Mouse (Mus musculus): ENCODE measurements around the gene Inip. TPM values are rescaled to one million over a fixed set of nuclear protein-coding genes. Genes with fewer than 3 reads are reported as not detected.

The Inip gene
- total and polyA plus RNA-seq, 2 experiments from 2014 or later, result 17.3 to 25.2 TPM

DNA sequence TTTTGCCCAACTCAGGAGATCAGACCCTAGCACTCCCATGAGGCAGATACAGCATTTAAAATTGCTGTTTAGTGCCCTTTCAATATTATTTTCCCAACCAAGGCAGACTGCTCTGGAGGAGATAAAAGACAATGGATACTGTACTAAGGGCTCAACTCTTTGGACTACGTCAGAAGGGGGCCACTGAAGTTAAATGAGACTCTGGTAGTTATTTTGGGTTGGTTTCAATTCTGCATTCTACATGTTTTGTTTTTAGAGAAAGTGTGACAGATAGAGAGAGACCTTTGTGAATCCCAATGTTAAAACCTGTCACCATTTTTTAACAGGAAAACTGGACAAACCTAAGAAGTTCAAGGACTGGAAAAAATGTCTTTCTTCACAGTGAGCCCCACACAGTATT, 3.4 kb upstream of the Inip start:
- peak overlapping the region; percentile 79 for H3K4me3 ChIP-seq (ENCODE audit: low read depth, low read length)

GRCm38 (mm10) chr4:59803358-59803757, 2.0 kb upstream of the Inip start:
- no peak overlapping the region for H3K4me3 ChIP-seq (ENCODE audit: low read depth, low read length)
- H3K9ac ChIP-seq (replicated peaks; ENCODE audit: low read depth, low read length), result no peak overlapping the region
- no peak for TF ChIP-seq CTCF (IDR thresholded peaks at IDR 0.05; ENCODE audit: low read depth)
- TF ChIP-seq EP300 (IDR thresholded peaks at IDR 0.05; ENCODE audit: low read depth), result no peak
- no peak for DNase-seq (ENCODE audit: low spot score)
- ATAC-seq (ENCODE audit: insufficient read depth, low read depth), result no peak
- H3K4me2 ChIP-seq (ENCODE audit: low read depth, low read length), result no peak overlapping the region
- no peaks in the 10 kb centered on the region for H3K9me3 ChIP-seq (replicated peaks; ENCODE audit: control insufficient read depth, low read length)
- H3K36me3 ChIP-seq (replicated peaks; ENCODE audit: control insufficient read depth, insufficient read depth, low read length), result no peaks in the 10 kb centered on the region
- peaks cover 12% of the 10 kb centered on the region for H3K4me1 ChIP-seq (ENCODE audit: control insufficient read depth, insufficient read depth)
- 72% methylated on average over 5 of the region's 5 CpGs for WGBS
- H3K27ac ChIP-seq (ENCODE audit: low read depth), result no peak overlapping the region
- H3K27me3 ChIP-seq (ENCODE audit: control insufficient read depth, insufficient read depth, low read length), result no peaks in the 10 kb centered on the region

More for the DNA sequence above, 3.4 kb upstream of the Inip start:
- Histone ChIP-seq H3K27ac (ENCODE audit: low read depth) (peak overlapping the region; percentile 46), H3K27me3 (ENCODE audit: control insufficient read depth, insufficient read depth, low read length) (no peaks in the 10 kb centered on the region), H3K4me1 (ENCODE audit: control insufficient read depth, insufficient read depth) (peaks cover 12% of the 10 kb centered on the region), H3K9ac (replicated peaks; ENCODE audit: low read depth, low read length) (0 out of 2 replicates have a peak overlapping the region, but pooled peaks have one; percentile 0), H3K4me2 (ENCODE audit: low read depth, low read length) (peak overlapping the region; percentile 83), H3K36me3 (replicated peaks; ENCODE audit: control insufficient read depth, insufficient read depth, low read length) (no peaks in the 10 kb centered on the region), H3K9me3 (replicated peaks; ENCODE audit: control insufficient read depth, low read length) (no peaks in the 10 kb centered on the region)
- DNase-seq (ENCODE audit: low spot score), result no peak
- no peak for TF ChIP-seq EP300 (IDR thresholded peaks at IDR 0.05; ENCODE audit: low read depth)
- TF ChIP-seq CTCF (IDR thresholded peaks at IDR 0.05; ENCODE audit: low read depth), result no peak
- WGBS, result 69% methylated on average over 1 of the region's 1 CpGs
- ATAC-seq (ENCODE audit: insufficient read depth, low read depth), result no peak

- no peaks in the 10 kb centered on the region for H3K9me3 ChIP-seq (replicated peaks; ENCODE audit: control insufficient read depth, low read length)
- 35% methylated on average over 4 of the region's 4 CpGs for WGBS
- no peak for DNase-seq (ENCODE audit: low spot score)
- H3K4me3 ChIP-seq (ENCODE audit: low read depth, low read length), result no peak overlapping the region
- no peak overlapping the region for H3K4me2 ChIP-seq (ENCODE audit: low read depth, low read length)
- ATAC-seq (ENCODE audit: insufficient read depth, low read depth), result no peak
- H3K27ac ChIP-seq (ENCODE audit: low read depth), result no peak overlapping the region
- H3K27me3 ChIP-seq (ENCODE audit: control insufficient read depth, insufficient read depth, low read length), result no peaks in the 10 kb centered on the region
- no peak for TF ChIP-seq CTCF (IDR thresholded peaks at IDR 0.05; ENCODE audit: low read depth)
- no peak for TF ChIP-seq EP300 (IDR thresholded peaks at IDR 0.05; ENCODE audit: low read depth)
- no peaks in the 10 kb centered on the region for H3K36me3 ChIP-seq (replicated peaks; ENCODE audit: control insufficient read depth, insufficient read depth, low read length)
- H3K4me1 ChIP-seq (ENCODE audit: control insufficient read depth, insufficient read depth), result peaks cover 11% of the 10 kb centered on the region
- H3K9ac ChIP-seq (replicated peaks; ENCODE audit: low read depth, low read length), result no peak overlapping the region
Measured at GRCm38 (mm10) chr4:59802792-59803191, 1.4 kb upstream of the Inip start.

GRCm38 (mm10) chr4:59802107-59802506, 718 bp upstream of the Inip start:
- Histone ChIP-seq H3K4me3 (ENCODE audit: low read depth, low read length) (no peak overlapping the region), H3K4me1 (ENCODE audit: control insufficient read depth, insufficient read depth) (peaks cover 4% of the 10 kb centered on the region), H3K27ac (ENCODE audit: low read depth) (no peak overlapping the region), H3K27me3 (ENCODE audit: control insufficient read depth, insufficient read depth, low read length) (no peaks in the 10 kb centered on the region), H3K9me3 (replicated peaks; ENCODE audit: control insufficient read depth, low read length) (no peaks in the 10 kb centered on the region), H3K36me3 (replicated peaks; ENCODE audit: control insufficient read depth, insufficient read depth, low read length) (no peaks in the 10 kb centered on the region), H3K9ac (replicated peaks; ENCODE audit: low read depth, low read length) (no peak overlapping the region), H3K4me2 (ENCODE audit: low read depth, low read length) (no peak overlapping the region)
- DNase-seq (ENCODE audit: low spot score), result no peak
- TF ChIP-seq CTCF (IDR thresholded peaks at IDR 0.05; ENCODE audit: low read depth), result no peak
- TF ChIP-seq EP300 (IDR thresholded peaks at IDR 0.05; ENCODE audit: low read depth), result no peak
- no peak for ATAC-seq (ENCODE audit: insufficient read depth, low read depth)
- WGBS, result 68% methylated on average over 6 of the region's 6 CpGs

GRCm38 (mm10) chr4:59800181-59800580, 1.2 kb downstream of the Inip start:
- Histone ChIP-seq H3K4me2 (ENCODE audit: low read depth, low read length) (no peak overlapping the region), H3K27ac (ENCODE audit: low read depth) (no peak overlapping the region), H3K4me1 (ENCODE audit: control insufficient read depth, insufficient read depth) (no peaks in the 10 kb centered on the region; the same call in 1 of the 2 replicates), H3K4me3 (ENCODE audit: low read depth, low read length) (no peak overlapping the region), H3K9ac (replicated peaks; ENCODE audit: low read depth, low read length) (no peak overlapping the region), H3K9me3 (replicated peaks; ENCODE audit: control insufficient read depth, low read length) (no peaks in the 10 kb centered on the region), H3K27me3 (ENCODE audit: control insufficient read depth, insufficient read depth, low read length) (no peaks in the 10 kb centered on the region), H3K36me3 (replicated peaks; ENCODE audit: control insufficient read depth, insufficient read depth, low read length) (no peaks in the 10 kb centered on the region)
- DNase-seq (ENCODE audit: low spot score), result no peak
- no peak for TF ChIP-seq CTCF (IDR thresholded peaks at IDR 0.05; ENCODE audit: low read depth)
- TF ChIP-seq EP300 (IDR thresholded peaks at IDR 0.05; ENCODE audit: low read depth), result no peak
- no peak for ATAC-seq (ENCODE audit: insufficient read depth, low read depth)
- WGBS, result 73% methylated on average over 5 of the region's 5 CpGs

GRCm38 (mm10) chr4:59795788-59796455, 5.5 kb downstream of the Inip start:
- DNase-seq (ENCODE audit: low spot score) (no peak), ATAC-seq (ENCODE audit: insufficient read depth, low read depth) (no peak)
- no peak overlapping the region for H3K4me2 ChIP-seq (ENCODE audit: low read depth, low read length)
- no peak overlapping the region for H3K27ac ChIP-seq (ENCODE audit: low read depth)
- H3K9ac ChIP-seq (replicated peaks; ENCODE audit: low read depth, low read length), result no peak overlapping the region
- no peak overlapping the region for H3K4me3 ChIP-seq (ENCODE audit: low read depth, low read length)
- no peaks in the 10 kb centered on the region for H3K27me3 ChIP-seq (ENCODE audit: control insufficient read depth, insufficient read depth, low read length)
- H3K9me3 ChIP-seq (replicated peaks; ENCODE audit: control insufficient read depth, low read length), result no peaks in the 10 kb centered on the region
- H3K4me1 ChIP-seq (ENCODE audit: control insufficient read depth, insufficient read depth), result no peaks in the 10 kb centered on the region
- H3K36me3 ChIP-seq (replicated peaks; ENCODE audit: control insufficient read depth, insufficient read depth, low read length), result no peaks in the 10 kb centered on the region
- TF ChIP-seq CTCF (IDR thresholded peaks at IDR 0.05; ENCODE audit: low read depth) (no peak), EP300 (IDR thresholded peaks at IDR 0.05; ENCODE audit: low read depth) (no peak)
- 56% methylated on average over 2 of the region's 2 CpGs for WGBS
